Mouse (Mus musculus) cerebellum, adult 11-12 months (tissue): ENCODE results near the gene Stx4a.
"Not testable (repeated sequence)": the region's sequence is repeated elsewhere in the genome, so short reads cannot be mapped to it uniquely, and the experiment has no call there.

ENCODE experiments used
- DNase-seq: peaks from one replicate; pipeline ENCODE4 v3.0.0; 2022

Gene Stx4a

GRCm38 (mm10) chr7:127870136-127870821, 46.2 kb downstream of the Stx4a start:
- DNase-seq: no peak

DNA sequence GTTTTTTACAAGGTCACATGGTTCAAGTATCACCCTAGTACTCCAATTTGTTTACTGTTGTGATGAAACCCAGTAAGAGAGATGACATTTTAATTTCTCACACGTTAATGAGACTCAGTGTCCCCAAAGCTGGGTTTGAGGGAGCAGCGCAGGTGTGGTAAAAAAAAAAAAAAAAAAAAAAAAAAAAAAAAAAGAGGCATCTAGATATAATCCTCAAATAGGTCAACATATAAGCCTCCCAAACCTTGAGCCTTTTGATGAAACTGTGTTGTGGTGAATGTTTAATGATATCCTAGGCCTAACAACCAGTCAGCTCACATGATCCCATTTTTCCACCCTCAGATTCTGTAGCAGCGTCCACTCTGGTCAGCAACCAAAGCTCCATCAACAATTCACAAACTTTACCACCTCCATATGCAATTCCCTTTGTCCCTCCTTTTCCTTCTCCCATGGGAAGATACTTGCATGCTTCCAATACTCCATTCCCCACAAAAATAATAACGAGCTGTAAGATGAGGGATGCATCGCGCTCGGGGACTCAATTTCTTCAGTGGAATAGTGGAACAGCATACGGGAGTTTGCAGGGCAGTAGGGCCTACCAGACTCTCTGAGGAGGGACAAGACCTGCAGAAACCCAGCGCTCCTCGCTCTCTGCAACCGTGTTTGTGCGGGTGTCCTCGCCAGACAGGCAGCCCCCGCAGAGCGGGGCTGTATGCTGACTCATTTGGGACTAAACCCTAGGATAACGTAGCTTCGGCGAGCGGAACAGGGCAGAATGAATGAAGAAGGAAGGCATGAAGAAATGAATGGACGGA, 50.9 kb downstream of the Stx4a start:
- no peak for DNase-seq

GRCm38 (mm10) chr7:127875627-127876001, 51.5 kb downstream of the Stx4a start:
- peak; percentile 97 for DNase-seq

DNA sequence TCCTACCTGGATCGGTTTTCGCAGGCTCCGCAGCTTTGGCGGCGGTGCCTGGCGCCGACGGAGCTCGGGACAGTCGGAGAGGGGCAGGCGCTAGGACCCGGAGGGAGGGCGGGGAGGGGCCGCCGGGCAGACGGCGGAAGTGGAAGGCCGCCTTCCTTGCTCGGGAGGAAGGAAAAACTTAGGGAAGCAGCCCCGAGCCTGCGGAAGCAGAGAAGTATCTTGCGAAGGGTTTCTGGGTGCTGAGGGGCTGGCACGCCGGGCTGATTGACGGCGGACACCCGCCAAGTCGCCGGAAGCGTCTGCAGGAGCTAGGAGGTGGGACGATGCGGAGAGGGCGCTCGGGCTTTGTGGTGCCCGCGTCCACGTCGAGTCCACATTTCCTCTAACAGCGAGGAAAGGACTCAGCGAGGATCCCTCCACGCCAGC, 52.0 kb downstream of the Stx4a start, which contains the start of gene Zfp646:
Gene Zfp646 (plus strand): TSS at position 181 of the 426 bp plus-strand sequence.
- DNase-seq: no peak

DNA sequence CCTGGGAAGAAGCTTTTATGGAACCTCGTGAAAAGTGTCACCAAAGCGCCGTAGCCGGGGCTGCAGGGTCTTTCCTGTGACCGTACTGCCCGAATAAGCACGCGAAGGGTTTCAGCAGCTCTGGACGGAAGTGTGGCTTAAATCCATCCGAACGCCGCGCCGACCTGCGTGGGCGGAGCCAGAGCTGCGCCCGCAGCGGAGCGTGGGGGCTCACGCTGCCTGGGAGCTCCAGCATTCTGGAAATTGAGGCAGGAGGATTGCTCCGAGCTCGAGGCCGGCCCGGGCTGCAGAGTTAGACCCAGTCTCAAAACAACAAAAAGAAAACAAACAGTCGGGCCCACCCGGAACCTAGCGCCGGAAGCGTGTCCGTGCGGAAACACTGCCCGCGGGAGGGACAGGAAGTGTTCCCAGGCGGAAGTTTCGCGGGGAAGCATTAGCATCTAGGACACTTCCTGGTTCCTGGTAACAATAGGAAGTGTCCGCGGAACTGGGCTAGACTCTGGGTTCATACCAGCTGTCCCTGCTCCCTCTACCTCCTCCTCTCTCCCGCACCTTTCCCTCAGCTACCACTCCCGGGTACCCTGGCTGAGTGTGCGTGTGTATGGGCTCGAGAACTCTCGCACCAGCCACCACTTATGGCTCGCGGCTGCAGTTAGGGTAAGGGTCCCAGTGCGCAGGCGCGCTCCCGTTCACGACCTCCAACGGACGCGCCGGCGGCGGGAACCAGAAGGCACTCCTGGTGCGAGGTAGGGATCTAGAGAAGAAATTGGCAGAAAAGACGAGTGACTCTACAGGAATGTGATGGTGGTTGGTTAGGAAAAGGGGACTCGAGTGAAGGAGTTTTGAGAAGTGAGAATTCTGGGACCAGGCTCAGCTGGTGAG, 52.6 kb downstream of the Stx4a start, which contains the start of gene Zfp668:
Gene Zfp668 (minus strand): TSS at position 362 of the 882 bp plus-strand sequence.
- peak; percentile 86 for DNase-seq

GRCm38 (mm10) chr7:127879301-127879700, 55.2 kb downstream of the Stx4a start:
- DNase-seq: no peak

DNA sequence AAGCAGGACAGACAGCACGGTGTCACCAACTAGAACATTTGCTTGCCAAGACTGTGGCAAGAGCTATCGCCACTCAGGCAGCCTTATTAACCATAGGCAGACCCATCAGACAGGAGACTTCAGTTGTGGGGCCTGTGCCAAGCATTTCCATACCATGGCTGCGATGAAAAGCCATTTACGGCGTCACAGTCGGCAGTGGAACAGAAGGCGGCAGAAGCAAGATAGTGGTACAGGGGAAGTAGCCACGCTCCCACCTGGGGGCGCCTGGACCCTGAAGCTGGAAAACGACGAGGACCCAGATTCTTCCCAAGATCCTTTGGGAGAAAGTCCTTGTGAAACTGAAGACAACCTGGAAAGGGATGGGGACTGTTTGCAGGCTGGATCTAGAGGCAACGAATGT, 56.3 kb downstream of the Stx4a start:
- no peak for DNase-seq

DNA sequence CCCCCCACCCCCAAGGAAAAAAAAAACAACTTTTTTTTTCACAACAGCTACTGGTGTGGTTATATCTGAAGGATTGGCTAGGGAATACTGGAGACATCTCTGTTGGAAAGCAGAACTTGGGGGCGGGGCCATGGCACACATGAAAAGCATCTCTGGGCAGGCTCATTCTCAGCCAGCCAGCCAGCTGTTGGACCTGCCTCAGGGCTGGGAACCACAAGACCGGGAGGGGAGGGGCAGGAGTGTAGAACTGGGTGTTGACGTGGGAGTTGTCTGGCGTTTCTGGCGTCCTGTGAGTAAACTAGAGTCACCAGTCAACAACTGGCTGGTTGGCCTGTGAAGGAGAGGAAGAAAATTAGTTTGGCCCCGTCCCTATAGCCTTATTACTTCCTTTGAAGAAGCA, 61.9 kb downstream of the Stx4a start:
- no peak for DNase-seq

GRCm38 (mm10) chr7:127886551-127886950, 62.5 kb downstream of the Stx4a start:
- no peak for DNase-seq

- no peak for DNase-seq
Observed at GRCm38 (mm10) chr7:127887191-127887590, 63.1 kb downstream of the Stx4a start.

GRCm38 (mm10) chr7:127887781-127888180, 63.7 kb downstream of the Stx4a start:
- no peak for DNase-seq

DNA sequence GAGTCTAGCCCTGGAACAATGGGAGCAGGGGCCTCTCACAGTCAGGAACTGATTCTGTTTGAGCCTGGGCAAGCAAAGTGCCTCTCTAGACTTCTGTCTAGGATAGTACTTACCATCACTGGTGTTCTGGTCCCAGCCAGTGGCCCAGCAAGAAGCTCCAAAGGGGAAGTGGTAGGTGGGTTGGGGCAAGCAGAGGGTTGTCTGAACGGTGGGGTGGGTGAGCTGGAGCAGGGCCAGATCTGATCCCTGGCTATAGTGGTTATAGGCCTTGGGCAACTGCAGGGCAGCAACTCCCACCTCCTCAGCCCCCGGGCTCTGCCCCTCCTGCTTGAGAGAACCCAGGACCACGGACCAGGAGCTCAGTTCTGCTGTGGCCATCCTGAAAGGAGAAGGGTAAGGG, 64.7 kb downstream of the Stx4a start:
- no peak for DNase-seq

GRCm38 (mm10) chr7:127890798-127891197, 66.7 kb downstream of the Stx4a start, which contains the start of gene Prss53:
TSS of gene Prss53 (minus strand) at chr7:127890970.
- no peak for DNase-seq

DNA sequence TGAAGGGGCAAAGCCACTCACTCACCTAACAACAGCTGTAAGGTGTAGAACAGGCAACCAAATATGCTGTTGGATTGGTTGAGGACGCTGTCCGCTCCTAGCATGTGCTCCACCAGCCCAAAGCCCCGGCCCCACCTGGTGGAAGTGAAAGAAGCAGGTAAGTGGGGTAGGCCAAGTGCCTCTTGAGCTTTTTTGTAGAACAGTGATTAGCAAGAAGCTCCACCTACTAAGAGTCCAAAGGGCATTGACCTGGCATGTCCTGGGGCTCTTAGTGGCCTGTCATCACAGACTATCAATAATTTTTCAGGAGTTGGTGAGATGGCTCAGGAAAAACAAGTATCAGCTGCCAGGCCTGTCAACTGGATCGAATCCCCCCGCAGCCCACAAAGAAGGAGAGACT, 70.4 kb downstream of the Stx4a start:
- DNase-seq: no peak

- DNase-seq: peak; percentile 98
Observed at GRCm38 (mm10) chr7:127895442-127895841, 71.3 kb downstream of the Stx4a start, which contains the start of the genes Gm21974 and Vkorc1. TSS of gene Gm21974 (minus strand) at chr7:127895454. TSS of gene Vkorc1 (minus strand) at chr7:127895617.

DNA sequence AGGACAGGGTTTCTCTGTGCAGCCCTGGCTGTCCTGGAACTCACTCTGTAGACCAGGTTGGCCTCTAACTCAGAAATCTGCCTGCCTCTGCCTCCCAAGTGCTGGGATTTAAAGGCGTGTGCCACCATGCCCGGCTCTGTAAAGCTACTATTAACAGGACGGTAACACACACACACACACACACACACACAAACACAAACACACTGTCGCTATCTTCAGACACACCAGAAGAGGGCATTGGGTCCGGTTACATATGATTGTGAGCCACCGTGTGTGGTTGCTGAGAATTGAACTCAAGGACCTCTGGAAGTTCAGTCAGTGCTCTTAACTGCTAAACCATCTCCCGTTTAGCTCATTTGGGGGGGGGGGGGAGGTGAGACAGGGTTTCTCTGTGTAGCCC, 71.8 kb downstream of the Stx4a start:
- DNase-seq: not testable (repeated sequence)

DNA sequence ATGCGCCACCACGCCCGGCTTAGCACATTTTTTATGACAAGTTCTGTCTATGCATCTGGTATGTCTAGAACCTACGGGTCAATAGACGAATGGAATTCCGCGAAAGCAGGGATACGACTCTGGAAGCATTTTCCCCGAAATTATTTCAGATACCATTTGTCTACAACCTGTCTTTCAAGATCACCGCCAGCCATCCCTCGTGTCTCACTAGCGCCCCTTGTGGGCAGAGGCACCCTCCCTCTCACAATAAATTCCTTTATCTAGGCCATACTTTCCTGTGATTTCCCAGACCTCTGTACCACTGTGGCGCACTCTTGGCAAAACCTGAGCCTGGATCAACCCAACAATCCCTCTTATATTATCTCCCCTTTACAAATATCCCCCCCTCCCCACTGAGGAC, 72.3 kb downstream of the Stx4a start:
- DNase-seq: peak; percentile 69

DNA sequence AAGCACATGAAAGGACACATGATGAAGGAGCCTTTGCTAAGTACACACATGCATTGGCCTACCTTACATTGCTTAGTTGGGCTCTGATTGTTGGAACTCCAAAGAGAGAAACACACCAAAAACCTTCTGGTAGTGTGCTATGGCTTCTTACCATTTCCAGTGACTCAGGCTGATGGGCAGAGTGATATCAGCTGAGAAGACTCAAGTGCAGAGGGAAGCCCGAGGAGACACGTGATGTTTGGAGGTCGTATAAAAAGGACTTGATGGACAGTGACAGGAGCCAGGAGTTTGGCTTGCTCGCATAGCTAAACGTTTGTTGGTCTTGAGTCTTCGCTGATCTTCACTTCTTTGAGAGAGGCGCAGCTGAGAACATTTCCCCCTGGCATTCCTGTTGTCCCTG, 73.4 kb downstream of the Stx4a start:
- no peak for DNase-seq

GRCm38 (mm10) chr7:127898179-127898956, 74.3 kb downstream of the Stx4a start:
- DNase-seq: no peak
